17 mouse cellular contexts compared by ENCODE assay signal in the genomic region with DNA sequence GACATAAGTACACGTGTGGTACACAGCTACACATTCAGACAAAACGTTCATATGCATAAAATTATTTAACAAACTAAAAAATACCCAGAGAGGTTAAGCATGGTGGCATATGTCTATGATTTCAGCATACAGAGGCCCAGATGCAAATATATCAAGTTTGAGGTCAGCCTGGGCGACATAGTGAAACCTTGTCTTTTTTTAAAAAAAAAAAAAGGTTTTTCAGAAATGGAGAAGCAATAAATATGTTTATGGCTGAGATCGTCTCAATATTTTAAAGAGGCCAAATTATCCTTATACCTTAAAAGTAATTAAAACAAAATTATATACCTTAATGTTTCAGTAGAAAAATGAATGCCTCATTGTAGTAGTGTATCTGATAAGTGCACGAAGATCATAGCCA.
"Had no signal": no experiment of that assay in that cellular context is flagged by ENCODE, and none has a peak within 500 bp of the region (broad histone marks: within the 10 kb centered on the region; RNA-seq: fewer than 3 reads in every experiment).

No protein-coding gene starts in this region.

- H3K4me1 ChIP-seq: neural tube, embryonic 12.5 days; neural tube, embryonic 13.5 days; neural tube, embryonic 15.5 days; stomach, embryonic 15.5 days had no signal

- H3K9ac ChIP-seq: neural tube, embryonic 12.5 days; neural tube, embryonic 13.5 days; neural tube, embryonic 15.5 days; stomach, embryonic 15.5 days had no signal

- H3K27ac ChIP-seq: neural tube, embryonic 12.5 days; neural tube, embryonic 13.5 days; neural tube, embryonic 15.5 days; stomach, embryonic 15.5 days; stomach, postnatal 0 days had no signal

- H3K4me2 ChIP-seq: neural tube, embryonic 12.5 days; neural tube, embryonic 13.5 days; neural tube, embryonic 15.5 days; stomach, embryonic 15.5 days had no signal

- DNase-seq: retina, postnatal 1 day; right cerebral cortex, adult 18-20 months; right cerebral cortex, postnatal 14 days; right cerebral cortex, postnatal 25 days; right cerebral cortex, postnatal 4 days; spleen, adult 18-20 months; thymus, adult 18-20 months; thymus, adult 2 months; thymus, postnatal 14 days; thymus, postnatal 25 days; thymus, postnatal 36 days; thymus, postnatal 4 days had no signal

- H3K27me3 ChIP-seq: stomach, embryonic 15.5 days had no signal

- H3K36me3 ChIP-seq: neural tube, embryonic 12.5 days; neural tube, embryonic 13.5 days; neural tube, embryonic 15.5 days; stomach, embryonic 15.5 days had no signal

- H3K4me3 ChIP-seq: neural tube, embryonic 12.5 days; neural tube, embryonic 13.5 days; neural tube, embryonic 15.5 days; stomach, embryonic 15.5 days had no signal

- H3K9me3 ChIP-seq: neural tube, embryonic 12.5 days; neural tube, embryonic 13.5 days; neural tube, embryonic 15.5 days; stomach, embryonic 15.5 days had no signal
